Mouse (Mus musculus) heart, embryonic 16.5 days (tissue): ENCODE measurements around the gene Fut1. TPM values are rescaled to one million over a fixed set of nuclear protein-coding genes. Genes with fewer than 3 reads are reported as not detected.

Source experiments
- ATAC-seq: fragments of 200-750 bp; cut with Nextera tagmentation; replicated peaks from 2 replicates; pipeline ENCODE4 v1.8.0; 2017; ENCODE audit warnings: moderate number of reproducible peaks; ENCODE audit not compliant: insufficient read depth, low FRiP score; ENCODE audit errors: extremely low read depth
- H3K27ac ChIP-seq: fragments of 300-500 bp; sonication (generic); 2 replicates; pipeline ENCODE4 v1.5.1; 2014; ENCODE audit warnings: mild to moderate bottlenecking, low read length, control low read depth, moderate library complexity
- H3K27me3 ChIP-seq: fragments of 300-500 bp; sonication (generic); 2 replicates; pipeline ENCODE4 v1.6.1; 2014; ENCODE audit warnings: low read length, mixed read lengths; ENCODE audit not compliant: control insufficient read depth, insufficient read depth
- H3K36me3 ChIP-seq: fragments of 300-500 bp; sonication (generic); 2 replicates; pipeline ENCODE4 v1.6.1; 2014; ENCODE audit not compliant: control insufficient read depth, insufficient read depth
- H3K4me1 ChIP-seq: fragments of 300-500 bp; sonication (generic); 2 replicates; pipeline ENCODE4 v1.6.1; 2014; ENCODE audit warnings: low read length, mixed read lengths; ENCODE audit not compliant: control insufficient read depth, insufficient read depth
- H3K4me2 ChIP-seq: fragments of 300-500 bp; sonication (generic); 2 replicates; pipeline ENCODE4 v1.6.1; 2014; ENCODE audit warnings: low read depth, mild to moderate bottlenecking, control low read depth, low read length
- H3K4me3 ChIP-seq: fragments of 300-500 bp; sonication (generic); 2 replicates; pipeline ENCODE4 v1.5.1; 2014; ENCODE audit warnings: mild to moderate bottlenecking, control low read depth, low read length
- H3K9ac ChIP-seq: fragments of 300-500 bp; sonication (generic); 2 replicates; pipeline ENCODE4 v1.6.1; 2014; ENCODE audit warnings: low read length, control low read depth
- H3K9me3 ChIP-seq: fragments of 300-500 bp; sonication (generic); replicated peaks from 2 replicates; pipeline ENCODE4 v1.6.1; 2016; ENCODE audit warnings: low read length; ENCODE audit not compliant: control insufficient read depth
- WGBS: fragments of 180-500 bp; shearing (Covaris S2); extraction: QIAGEN DNeasy Blood & Tissue Kit; methylation state at CpG from one replicate; pipeline ENCODE4 v1.1.7; 2014; 5-methylcytosine and 5-hydroxymethylcytosine counted together
- polyA plus RNA-seq: library from polyadenylated mRNA; unstranded; fragments of >200 nt; fragmentation: Nextera tagmentation; extraction: Ambion mirVana; gene quantifications from 2 replicates; pipeline ENCODE4 v1.2.1, GENCODE M21; 2015

Fut1 gene
- polyA plus RNA-seq = 0.15 and 0.83 TPM in 2 replicates

- 0 out of 2 replicates have a peak within 1 kb of the TSS, but pooled peaks have one; percentile 19 for H3K4me3 ChIP-seq
- H3K4me2 ChIP-seq = peak within 1 kb of the TSS; percentile 28
- H3K4me1 ChIP-seq = peaks cover 2% of the 10 kb centered on the region; the same call in 1 of the 2 replicates
- H3K9me3 ChIP-seq = no peaks in the 10 kb centered on the region
- ATAC-seq = no peak
- no peaks in the 10 kb centered on the region for H3K36me3 ChIP-seq
- H3K27ac ChIP-seq = no peak within 1 kb of the TSS
- peaks cover 34% of the 10 kb centered on the region for H3K27me3 ChIP-seq
- 0 out of 2 replicates have a peak within 1 kb of the TSS, but pooled peaks have one; percentile 33 for H3K9ac ChIP-seq
- WGBS = 8% methylated on average over 31 of the region's 31 CpGs
Measured at GRCm38 (mm10) chr7:45617042-45617695, at the start of gene Fut1. Gene Fut1 (plus strand): TSS chr7:45617289.

DNA sequence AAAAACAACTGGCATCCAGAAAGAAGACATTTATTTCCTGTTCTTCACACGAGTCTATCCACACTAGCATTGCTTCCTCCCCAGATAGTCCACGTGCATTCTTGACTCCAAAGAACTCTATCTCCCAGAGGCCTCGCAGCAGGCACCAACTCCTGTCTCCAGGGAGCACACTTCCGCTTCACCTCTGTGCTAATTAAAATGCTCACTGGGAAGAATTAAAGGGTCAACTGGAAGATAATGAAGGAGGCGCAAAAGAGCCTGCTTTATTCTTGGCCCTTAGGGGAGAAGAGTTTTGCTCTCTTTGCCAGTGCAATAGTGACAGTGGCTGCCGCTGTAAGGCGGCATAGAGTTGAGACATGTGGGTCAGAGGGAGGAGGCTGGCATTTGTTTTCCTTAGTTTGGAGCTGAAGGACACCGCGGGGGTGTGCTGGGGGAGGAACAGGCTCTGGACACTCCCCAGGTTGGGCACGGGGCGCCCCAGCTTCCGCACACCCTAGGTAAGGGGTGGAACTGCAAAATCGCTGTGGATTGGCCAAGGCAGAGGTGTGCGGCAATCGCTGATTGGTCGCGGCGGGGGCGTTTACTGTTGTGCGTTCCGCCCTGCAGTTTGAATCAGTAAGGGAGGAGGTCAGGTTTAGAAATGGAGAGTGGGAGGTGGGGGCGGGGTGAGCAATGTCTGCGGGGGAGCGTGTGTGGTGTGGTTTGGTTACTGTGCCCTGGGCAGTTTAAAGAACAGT is 49.1 kb upstream of the Fut1 start:
- WGBS = under 1% methylated on average over 24 of the region's 24 CpGs

DNA sequence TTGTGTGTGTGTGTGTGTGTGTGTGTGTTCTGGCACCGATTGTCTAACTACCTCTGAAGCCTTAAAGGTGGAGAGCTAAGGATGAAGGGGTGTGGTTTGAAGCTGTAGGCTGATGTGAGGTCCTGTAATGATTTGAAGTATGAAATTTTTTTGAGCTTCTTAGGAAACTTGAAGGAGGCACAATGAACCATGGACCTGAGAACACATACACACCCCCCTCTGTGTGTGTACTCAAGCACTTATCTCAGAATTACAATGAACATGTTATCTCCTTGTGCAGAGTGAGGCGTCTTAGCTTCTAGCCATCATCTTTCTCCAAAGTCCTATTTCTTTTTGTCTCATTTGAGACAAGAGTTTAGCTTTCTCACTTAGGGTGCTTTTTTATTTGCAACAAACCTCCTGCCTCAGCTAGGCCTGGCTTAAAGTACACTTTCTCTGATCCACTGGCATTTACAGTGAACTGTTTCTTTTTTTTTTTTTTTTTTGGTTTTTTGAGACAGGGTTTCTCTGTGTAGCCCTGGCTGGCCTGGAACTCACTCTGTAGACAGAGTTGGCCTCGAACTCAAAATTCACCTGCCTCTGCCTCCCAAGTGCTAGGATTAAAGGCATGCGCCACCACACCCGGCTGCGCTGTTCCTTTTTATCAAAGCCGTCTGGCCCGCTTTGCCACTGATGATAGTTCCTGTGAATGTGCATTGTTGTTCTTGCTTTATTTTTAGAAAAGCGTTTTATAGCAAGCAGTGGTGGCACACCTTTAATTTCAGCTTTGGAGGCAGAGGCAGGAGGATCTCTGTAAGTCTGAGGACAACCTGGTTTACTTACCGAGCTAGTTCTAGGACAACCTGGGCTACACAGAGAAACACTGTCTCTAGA is 48.3 kb upstream of the Fut1 start:
- Histone ChIP-seq H3K27me3 (no peaks in the 10 kb centered on the region), H3K4me1 (peaks cover 28% of the 10 kb centered on the region), H3K4me2 (peak overlapping the region; percentile 69), H3K9me3 (no peaks in the 10 kb centered on the region), H3K27ac (peak overlapping the region; percentile 67), H3K36me3 (no peaks in the 10 kb centered on the region), H3K9ac (peak overlapping the region; percentile 42; the same call in 1 of the 2 replicates), H3K4me3 (peak overlapping the region; percentile 52; the same call in 1 of the 2 replicates)
- ATAC-seq = no peak
- WGBS = 70% methylated on average over 10 of the region's 10 CpGs

More for the DNA sequence above, 49.1 kb upstream of the Fut1 start:
- no peaks in the 10 kb centered on the region for H3K27me3 ChIP-seq
- H3K4me3 ChIP-seq = peak overlapping the region; percentile 52
- peak overlapping the region; percentile 69 for H3K4me2 ChIP-seq
- peak; percentile 96 for ATAC-seq
- no peaks in the 10 kb centered on the region for H3K36me3 ChIP-seq
- peaks cover 27% of the 10 kb centered on the region for H3K4me1 ChIP-seq
- H3K27ac ChIP-seq = peak overlapping the region; percentile 84
- H3K9me3 ChIP-seq = no peaks in the 10 kb centered on the region
- peak overlapping the region; percentile 57 for H3K9ac ChIP-seq

- Histone ChIP-seq H3K36me3 (no peaks in the 10 kb centered on the region), H3K4me3 (peak within 1 kb of the TSS; percentile 65), H3K4me1 (peaks cover 37% of the 10 kb centered on the region), H3K27me3 (no peaks in the 10 kb centered on the region), H3K9ac (peak within 1 kb of the TSS; percentile 90), H3K4me2 (peak within 1 kb of the TSS; percentile 84), H3K9me3 (no peaks in the 10 kb centered on the region), H3K27ac (peak within 1 kb of the TSS; percentile 91)
- ATAC-seq = peak; percentile 55
- under 1% methylated on average over 39 of the region's 42 CpGs for WGBS
Measured at GRCm38 (mm10) chr7:45570103-45570741, 46.9 kb upstream of the Fut1 start, which contains the start of gene Bcat2. Gene Bcat2 (plus strand): TSS chr7:45570153.

- H3K4me3 ChIP-seq = no peak overlapping the region
- no peaks in the 10 kb centered on the region for H3K27me3 ChIP-seq
- H3K4me1 ChIP-seq = peaks cover 37% of the 10 kb centered on the region
- no peak overlapping the region for H3K9ac ChIP-seq
- no peak overlapping the region for H3K4me2 ChIP-seq
- no peak for ATAC-seq
- no peak overlapping the region for H3K27ac ChIP-seq
- WGBS = 47% methylated on average over 1 of the region's 1 CpGs
- H3K36me3 ChIP-seq = peaks cover 11% of the 10 kb centered on the region; the same call in 1 of the 2 replicates
- H3K9me3 ChIP-seq = no peaks in the 10 kb centered on the region
Measured at GRCm38 (mm10) chr7:45571966-45572365, 45.1 kb upstream of the Fut1 start.

- WGBS = 65% methylated on average over 8 of the region's 8 CpGs
- Histone ChIP-seq H3K4me1 (peaks cover 29% of the 10 kb centered on the region), H3K9me3 (no peaks in the 10 kb centered on the region), H3K27ac (no peak overlapping the region), H3K27me3 (no peaks in the 10 kb centered on the region), H3K36me3 (peaks cover 14% of the 10 kb centered on the region; the same call in 1 of the 2 replicates), H3K9ac (no peak overlapping the region), H3K4me3 (no peak overlapping the region), H3K4me2 (no peak overlapping the region)
- no peak for ATAC-seq
Measured at GRCm38 (mm10) chr7:45573954-45574353, 43.1 kb upstream of the Fut1 start.

- 72% methylated on average over 15 of the region's 15 CpGs for whole genome bisulfite sequencing
- ATAC-seq = no peak
Measured at GRCm38 (mm10) chr7:45574472-45575379, 42.4 kb upstream of the Fut1 start.

More at GRCm38 (mm10) chr7:45574472-45575379, 42.4 kb upstream of the Fut1 start:
- Histone ChIP-seq H3K4me3 (no peak overlapping the region), H3K27ac (0 out of 2 replicates have a peak overlapping the region, but pooled peaks have one; percentile 3), H3K4me1 (peaks cover 29% of the 10 kb centered on the region), H3K36me3 (peaks cover 14% of the 10 kb centered on the region; the same call in 1 of the 2 replicates), H3K4me2 (no peak overlapping the region), H3K27me3 (no peaks in the 10 kb centered on the region), H3K9ac (no peak overlapping the region), H3K9me3 (no peaks in the 10 kb centered on the region)
